ENCODE assay signal across 9 mouse cellular contexts in genomic region chr17:35120745-35121142, GRCm38 (mm10). TPM values are rescaled to one million over a fixed set of nuclear protein-coding genes. Genes with fewer than 3 reads are reported as not detected.
DNase-seq lines count a peak whose midpoint lies in the region; ATAC-seq lines count a peak whose summit lies in the region.
"Had no signal": no experiment of that assay in that cellular context is flagged by ENCODE, and none has a peak within 500 bp of the region (broad histone marks: within the 10 kb centered on the region; RNA-seq: fewer than 3 reads in every experiment).

No protein-coding gene starts in this region.

- peak overlapping the region; percentile 98 for H3K9ac ChIP-seq in heart, embryonic 14.5 days (ENCODE audit: low read length)
- H3K9ac ChIP-seq in forebrain, embryonic 11.5 days (ENCODE audit: low read length), result peak overlapping the region; percentile 88
- peak overlapping the region; percentile 93 for H3K9ac ChIP-seq in kidney, embryonic 14.5 days (ENCODE audit: low read depth, low read length)
- peak overlapping the region; percentile 88 for H3K9ac ChIP-seq in midbrain, embryonic 11.5 days (ENCODE audit: low read length)

- H3K4me1 ChIP-seq in heart, embryonic 14.5 days (ENCODE audit: control insufficient read depth in 2 of 2, insufficient read depth in 2 of 2, low read length in 2 of 2), result peaks cover 4 to 23% of the 10 kb centered on the region in 2 experiments
- peaks cover 8% of the 10 kb centered on the region; the same call in 1 of the 2 replicates for H3K4me1 ChIP-seq in forebrain, embryonic 11.5 days (replicated peaks; ENCODE audit: control insufficient read depth, insufficient read depth, low read length)
- H3K4me1 ChIP-seq in kidney, embryonic 14.5 days (ENCODE audit: control insufficient read depth, insufficient read depth, low read length), result peaks cover 19% of the 10 kb centered on the region
- peaks cover 13% of the 10 kb centered on the region for H3K4me1 ChIP-seq in midbrain, embryonic 11.5 days (ENCODE audit: control insufficient read depth, insufficient read depth, low read length)

- H3K9me3 ChIP-seq in heart, embryonic 14.5 days (ENCODE audit: control insufficient read depth, low read length), result no peaks in the 10 kb centered on the region
- H3K9me3 ChIP-seq in forebrain, embryonic 11.5 days (ENCODE audit: control insufficient read depth, low read length), result no peaks in the 10 kb centered on the region
- no peaks in the 10 kb centered on the region for H3K9me3 ChIP-seq in kidney, embryonic 14.5 days (ENCODE audit: control insufficient read depth, low read length)
- no peaks in the 10 kb centered on the region for H3K9me3 ChIP-seq in midbrain, embryonic 11.5 days (ENCODE audit: control insufficient read depth, low read length)

- peaks cover 59% of the 10 kb centered on the region for H3K36me3 ChIP-seq in heart, embryonic 14.5 days (ENCODE audit: control insufficient read depth, insufficient read depth, low read length)
- peaks cover 13% of the 10 kb centered on the region; the same call in 1 of the 2 replicates for H3K36me3 ChIP-seq in forebrain, embryonic 11.5 days (ENCODE audit: control insufficient read depth, insufficient read depth, low read length)
- H3K36me3 ChIP-seq in kidney, embryonic 14.5 days (ENCODE audit: control insufficient read depth, insufficient read depth, low read length), result peaks cover 47% of the 10 kb centered on the region
- peaks cover 14% of the 10 kb centered on the region for H3K36me3 ChIP-seq in midbrain, embryonic 11.5 days (ENCODE audit: control insufficient read depth, insufficient read depth, low read length)

- WGBS in heart, embryonic 14.5 days, result under 1% methylated on average over 33 of the region's 33 CpGs
- under 1% methylated on average over 33 of the region's 33 CpGs for WGBS in forebrain, embryonic 11.5 days
- WGBS in kidney, embryonic 14.5 days, result 0% methylated on average over 33 of the region's 33 CpGs
- under 1% methylated on average over 33 of the region's 33 CpGs for WGBS in midbrain, embryonic 11.5 days

- peak overlapping the region; percentile 77 to 94 for H3K4me3 ChIP-seq in heart, embryonic 14.5 days (ENCODE audit: control insufficient read depth in 1 of 2, insufficient read depth in 1 of 2, low read depth in 1 of 2, low read length in 2 of 2)
- H3K4me3 ChIP-seq in forebrain, embryonic 11.5 days (ENCODE audit: low read depth, low read length), result peak overlapping the region; percentile 81
- H3K4me3 ChIP-seq in kidney, embryonic 14.5 days (ENCODE audit: low read length), result peak overlapping the region; percentile 98
- H3K4me3 ChIP-seq in midbrain, embryonic 11.5 days (ENCODE audit: low read depth, low read length), result peak overlapping the region; percentile 86

- peak overlapping the region; percentile 30 to 57; a peak in 3 of 4 replicates for H3K27ac ChIP-seq in heart, embryonic 14.5 days (replicated peaks in 1 of 2; ENCODE audit: control insufficient read depth in 1 of 2, insufficient read depth in 1 of 2, low read depth in 2 of 2, low read length in 2 of 2)
- H3K27ac ChIP-seq in forebrain, embryonic 11.5 days (ENCODE audit: low read depth, low read length), result no peak overlapping the region
- peak overlapping the region; percentile 63 for H3K27ac ChIP-seq in kidney, embryonic 14.5 days (ENCODE audit: low read depth, low read length)
- no peak overlapping the region for H3K27ac ChIP-seq in midbrain, embryonic 11.5 days (ENCODE audit: low read depth, low read length)

- H3K27me3 ChIP-seq in heart, embryonic 14.5 days (ENCODE audit: control insufficient read depth, insufficient read depth, low read length), result no peaks in the 10 kb centered on the region
- H3K27me3 ChIP-seq in forebrain, embryonic 11.5 days (ENCODE audit: control insufficient read depth, insufficient read depth, low read length), result no peaks in the 10 kb centered on the region
- no peaks in the 10 kb centered on the region for H3K27me3 ChIP-seq in kidney, embryonic 14.5 days (ENCODE audit: control insufficient read depth, insufficient read depth, low read length)
- H3K27me3 ChIP-seq in midbrain, embryonic 11.5 days (ENCODE audit: control insufficient read depth, insufficient read depth, low read length), result no peaks in the 10 kb centered on the region

- no peak for ATAC-seq in heart, embryonic 14.5 days (ENCODE audit: insufficient number of reproducible peaks, insufficient read depth, low FRiP score, low read depth)
- ATAC-seq in forebrain, embryonic 11.5 days (replicated peaks; ENCODE audit: low FRiP score), result no peak
- peak; percentile 7; the same call in 1 of the 2 replicates for ATAC-seq in kidney, embryonic 14.5 days (ENCODE audit: low FRiP score, low TSS enrichment)
- ATAC-seq in midbrain, embryonic 11.5 days (ENCODE audit: low FRiP score), result no peak; the same call in 1 of the 2 replicates

- DNase-seq in heart, adult 18-20 months, result no peak
- peak; percentile 40 for DNase-seq in ZHBTc4 (ENCODE audit: low read depth, low spot score)
- no peak for DNase-seq in forebrain, embryonic 11.5 days (ENCODE audit: low spot score)
- peak; percentile 86 for DNase-seq in midbrain, embryonic 11.5 days (ENCODE audit: low spot score, missing footprints)
- no peak for DNase-seq in layer of hippocampus, postnatal 36 days
- DNase-seq in retina, postnatal 1 day, result no peak

- peak overlapping the region; percentile 96 for H3K4me2 ChIP-seq in heart, embryonic 14.5 days (ENCODE audit: low read length)
- peak overlapping the region; percentile 98 for H3K4me2 ChIP-seq in forebrain, embryonic 11.5 days (ENCODE audit: low read depth, low read length, severe bottlenecking)
- H3K4me2 ChIP-seq in kidney, embryonic 14.5 days (replicated peaks; ENCODE audit: low read depth, low read length), result peak overlapping the region; percentile 92
- peak overlapping the region; percentile 98 for H3K4me2 ChIP-seq in midbrain, embryonic 11.5 days

RNA-seq across cellular contexts. Expression of gene Gpank1, which starts 0.5 kb away (rescaled TPM):
- 10.0 and 11.4 TPM in 2 replicates for polyA plus RNA-seq in heart, embryonic 14.5 days (2014; fragmentation: Nextera tagmentation; extraction: Ambion mirVana)
- 10 to 100 TPM in 1 of 2 experiments, 1 to 10 TPM in 1; 7.3 to 10.5 TPM for total RNA-seq in heart, adult 18-20 months (2021)
- 29.5 and 33.7 TPM in 2 replicates for polyA plus RNA-seq in forebrain, embryonic 11.5 days (2014; fragmentation: Nextera tagmentation; extraction: Ambion mirVana)
- polyA plus RNA-seq in kidney, embryonic 14.5 days (2014; fragmentation: Nextera tagmentation; extraction: Ambion mirVana), result 19.4 and 20.8 TPM in 2 replicates
- 24.4 and 26.3 TPM in 2 replicates for polyA plus RNA-seq in midbrain, embryonic 11.5 days (2014; fragmentation: Nextera tagmentation; extraction: Ambion mirVana)
- 10 to 100 TPM; 13.0 to 15.2 TPM for total RNA-seq in layer of hippocampus, postnatal 36 days (2021)

RNA-seq across cellular contexts. Expression of gene Csnk2b, which starts 1.1 kb away (rescaled TPM):
- polyA plus RNA-seq in heart, embryonic 14.5 days (2014; fragmentation: Nextera tagmentation; extraction: Ambion mirVana), result 219 and 234 TPM in 2 replicates
- total RNA-seq in heart, adult 18-20 months (2021), result 100 to 1,000 TPM; 149 to 150 TPM
- polyA plus RNA-seq in forebrain, embryonic 11.5 days (2014; fragmentation: Nextera tagmentation; extraction: Ambion mirVana), result 296 and 297 TPM in 2 replicates
- 325 and 334 TPM in 2 replicates for polyA plus RNA-seq in kidney, embryonic 14.5 days (2014; fragmentation: Nextera tagmentation; extraction: Ambion mirVana)
- polyA plus RNA-seq in midbrain, embryonic 11.5 days (2014; fragmentation: Nextera tagmentation; extraction: Ambion mirVana), result 293 and 299 TPM in 2 replicates
- total RNA-seq in layer of hippocampus, postnatal 36 days (2021), result 100 to 1,000 TPM; 169 to 176 TPM

RNA-seq across cellular contexts. Expression of gene D17H6S53E, which starts 5.4 kb away (rescaled TPM):
- polyA plus RNA-seq in heart, embryonic 14.5 days (2014; fragmentation: Nextera tagmentation; extraction: Ambion mirVana), result 8.7 and 10.1 TPM in 2 replicates
- total RNA-seq in heart, adult 18-20 months (2021), result 10 to 100 TPM; 25.3 to 28.5 TPM
- polyA plus RNA-seq in forebrain, embryonic 11.5 days (2014; fragmentation: Nextera tagmentation; extraction: Ambion mirVana), result 8.6 and 8.7 TPM in 2 replicates
- 9.4 and 10.0 TPM in 2 replicates for polyA plus RNA-seq in kidney, embryonic 14.5 days (2014; fragmentation: Nextera tagmentation; extraction: Ambion mirVana)
- polyA plus RNA-seq in midbrain, embryonic 11.5 days (2014; fragmentation: Nextera tagmentation; extraction: Ambion mirVana), result 7.1 and 8.1 TPM in 2 replicates
- 10 to 100 TPM; 25.6 to 29.3 TPM for total RNA-seq in layer of hippocampus, postnatal 36 days (2021)

RNA-seq across cellular contexts. Expression of gene Ly6g5b, which starts 5.5 kb away (rescaled TPM):
- polyA plus RNA-seq in heart, embryonic 14.5 days (2014; fragmentation: Nextera tagmentation; extraction: Ambion mirVana), result 0.28 TPM in 1 of 2 replicates, not detected in the other
- not detected for total RNA-seq in heart, adult 18-20 months (2021)
- polyA plus RNA-seq in forebrain, embryonic 11.5 days (2014; fragmentation: Nextera tagmentation; extraction: Ambion mirVana), result 1.4 and 1.9 TPM in 2 replicates
- 1.2 and 1.3 TPM in 2 replicates for polyA plus RNA-seq in kidney, embryonic 14.5 days (2014; fragmentation: Nextera tagmentation; extraction: Ambion mirVana)
- polyA plus RNA-seq in midbrain, embryonic 11.5 days (2014; fragmentation: Nextera tagmentation; extraction: Ambion mirVana), result 0.86 and 1.2 TPM in 2 replicates
- under 1 TPM in 1 of 2 experiments, not detected in 1; 0.70 TPM for total RNA-seq in layer of hippocampus, postnatal 36 days (2021)

RNA-seq across cellular contexts. Expression of gene Apom, which starts 11.1 kb away (rescaled TPM):
- 0.34 TPM in 1 of 2 replicates, not detected in the other for polyA plus RNA-seq in heart, embryonic 14.5 days (2014; fragmentation: Nextera tagmentation; extraction: Ambion mirVana)
- not detected for total RNA-seq in heart, adult 18-20 months (2021)
- polyA plus RNA-seq in forebrain, embryonic 11.5 days (2014; fragmentation: Nextera tagmentation; extraction: Ambion mirVana), result 0.64 and 0.88 TPM in 2 replicates
- polyA plus RNA-seq in kidney, embryonic 14.5 days (2014; fragmentation: Nextera tagmentation; extraction: Ambion mirVana), result 9.7 and 10.4 TPM in 2 replicates
- 0.37 and 0.45 TPM in 2 replicates for polyA plus RNA-seq in midbrain, embryonic 11.5 days (2014; fragmentation: Nextera tagmentation; extraction: Ambion mirVana)
- total RNA-seq in layer of hippocampus, postnatal 36 days (2021), result not detected
- total RNA-seq: left cerebral cortex, postnatal 25 days had no signal

Comparison
In these comparisons a context has a peak if more than half of its experiments do, and no peak if none do; other contexts are left out.
1. H3K27ac ChIP-seq: peak in heart, embryonic 14.5 days (2 of 2) and kidney, embryonic 14.5 days (single experiment); none in forebrain, embryonic 11.5 days (single experiment) and midbrain, embryonic 11.5 days (single experiment).
2. DNase-seq: peak in ZHBTc4 (single experiment) and midbrain, embryonic 11.5 days (single experiment); none in heart, adult 18-20 months (0 of 2), forebrain, embryonic 11.5 days (single experiment), layer of hippocampus, postnatal 36 days (0 of 2) and retina, postnatal 1 day (single experiment).
3. Peak in every context shown above with its lines, with median percentiles within 50 percentile points of each other: H3K4me2 ChIP-seq, H3K4me3 ChIP-seq and H3K9ac ChIP-seq.